Mouse (Mus musculus): ENCODE data around the gene Capg. TPM values are rescaled to one million over a fixed set of nuclear protein-coding genes. Genes with fewer than 3 reads are reported as not detected.

The Capg gene
- 25.1 and 25.4 TPM in 2 replicates for polyA plus RNA-seq (2015; fragmentation: Nextera tagmentation; extraction: Ambion mirVana)

GRCm38 (mm10) chr6:72544283-72544987, at the start of gene Capg:
Gene Capg, plus strand, starts transcription at chr6:72544391.
- H3K27me3 ChIP-seq (replicated peaks): no peaks in the 10 kb centered on the region
- peak within 1 kb of the TSS; percentile 55 for H3K4me3 ChIP-seq
- peak within 1 kb of the TSS; percentile 82 for H3K9ac ChIP-seq
- H3K4me1 ChIP-seq: peaks cover 12% of the 10 kb centered on the region
- no peak for ATAC-seq (ENCODE audit: extremely low read depth, insufficient number of reproducible peaks, low FRiP score, low TSS enrichment)
- H3K27ac ChIP-seq (replicated peaks): peak within 1 kb of the TSS; percentile 42; the same call in 1 of the 2 replicates
- WGBS: 5% methylated on average over 23 of the region's 23 CpGs
- H3K4me2 ChIP-seq: peak within 1 kb of the TSS; percentile 77
- no peaks in the 10 kb centered on the region for H3K9me3 ChIP-seq
- peaks cover 7% of the 10 kb centered on the region; the same call in 1 of the 2 replicates for H3K36me3 ChIP-seq

DNA sequence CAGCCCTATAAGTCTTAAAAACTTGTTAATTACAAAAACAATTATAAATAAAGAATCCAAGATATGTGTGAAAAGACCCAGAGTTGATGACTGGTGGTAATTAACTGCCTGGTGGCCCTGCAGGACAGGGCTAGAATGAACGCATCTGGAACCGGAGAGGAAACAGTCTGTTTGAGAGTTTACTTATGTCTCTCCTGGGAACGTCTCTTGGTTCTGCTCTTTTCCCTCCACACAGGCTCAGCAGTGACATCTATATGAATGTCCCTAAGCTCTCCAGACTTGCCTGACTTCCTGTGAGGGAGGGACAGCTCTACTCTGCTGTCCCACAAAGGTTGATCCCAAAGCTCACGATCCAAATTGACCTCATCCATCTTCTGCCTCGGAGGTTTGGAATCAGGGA, 45.2 kb upstream of the Capg start:
- Histone ChIP-seq H3K27ac (replicated peaks) (no peak overlapping the region), H3K9ac (no peak overlapping the region), H3K27me3 (replicated peaks) (no peaks in the 10 kb centered on the region), H3K36me3 (no peaks in the 10 kb centered on the region), H3K4me3 (no peak overlapping the region), H3K4me1 (peaks cover 10% of the 10 kb centered on the region), H3K9me3 (no peaks in the 10 kb centered on the region), H3K4me2 (no peak overlapping the region)
- 55% methylated on average over 5 of the region's 5 CpGs for WGBS
- ATAC-seq (ENCODE audit: extremely low read depth, insufficient number of reproducible peaks, low FRiP score, low TSS enrichment): no peak

DNA sequence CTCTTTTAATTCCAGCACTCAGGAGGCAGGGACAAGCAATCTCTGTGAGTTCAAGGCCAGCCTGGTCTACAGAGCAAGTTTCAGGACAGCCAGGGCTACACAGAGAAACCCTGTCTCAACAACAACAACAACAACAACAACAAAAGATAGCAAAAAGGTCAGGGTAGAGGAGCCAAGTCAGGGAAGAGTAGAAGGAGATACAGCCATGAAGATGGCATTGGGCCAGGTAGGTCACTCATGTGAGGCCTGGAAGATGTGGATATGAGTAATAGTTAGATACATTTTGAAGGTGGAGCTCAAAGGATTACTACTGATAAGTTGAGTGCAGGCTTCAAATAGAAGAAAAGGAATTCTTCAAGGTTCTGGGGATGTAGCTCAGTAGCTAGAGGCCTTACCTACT, 40.9 kb upstream of the Capg start:
- Histone ChIP-seq H3K9ac (no peak overlapping the region), H3K36me3 (no peaks in the 10 kb centered on the region), H3K4me3 (no peak overlapping the region), H3K27ac (replicated peaks) (no peak overlapping the region), H3K4me2 (no peak overlapping the region), H3K4me1 (peaks cover 17% of the 10 kb centered on the region), H3K9me3 (no peaks in the 10 kb centered on the region), H3K27me3 (replicated peaks) (no peaks in the 10 kb centered on the region)
- no peak for ATAC-seq (ENCODE audit: extremely low read depth, insufficient number of reproducible peaks, low FRiP score, low TSS enrichment)

GRCm38 (mm10) chr6:72503939-72504338, 40.3 kb upstream of the Capg start:
- 67% methylated on average over 2 of the region's 2 CpGs for WGBS
- peaks cover 17% of the 10 kb centered on the region for H3K4me1 ChIP-seq
- no peaks in the 10 kb centered on the region for H3K27me3 ChIP-seq (replicated peaks)
- no peak overlapping the region for H3K4me2 ChIP-seq
- H3K36me3 ChIP-seq: no peaks in the 10 kb centered on the region
- no peak for ATAC-seq (ENCODE audit: extremely low read depth, insufficient number of reproducible peaks, low FRiP score, low TSS enrichment)
- no peak overlapping the region for H3K4me3 ChIP-seq
- H3K9me3 ChIP-seq: no peaks in the 10 kb centered on the region
- no peak overlapping the region for H3K27ac ChIP-seq (replicated peaks)
- H3K9ac ChIP-seq: no peak overlapping the region

DNA sequence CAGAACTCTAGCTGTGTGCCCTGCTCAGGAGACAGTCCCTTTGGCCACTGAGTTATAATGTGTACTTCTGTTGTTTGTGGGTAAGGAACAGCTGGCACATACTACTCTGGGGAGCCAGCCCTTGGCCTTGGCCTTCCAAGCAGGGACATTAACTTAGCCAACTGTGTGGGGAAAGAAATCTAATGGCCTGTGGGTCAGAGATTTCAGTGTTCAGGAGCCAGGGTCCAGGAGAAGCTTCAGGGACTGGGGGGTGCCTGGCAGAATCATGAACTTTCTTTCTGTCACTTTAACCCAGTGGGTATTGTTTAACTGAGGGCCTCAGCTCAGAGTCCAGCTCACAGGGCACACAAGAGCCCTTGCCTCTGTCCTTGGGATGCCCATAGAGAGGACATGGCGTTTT, 38.1 kb upstream of the Capg start:
- Histone ChIP-seq H3K9ac (no peak overlapping the region), H3K4me3 (no peak overlapping the region), H3K4me2 (no peak overlapping the region), H3K4me1 (peaks cover 29% of the 10 kb centered on the region), H3K27ac (replicated peaks) (no peak overlapping the region), H3K36me3 (no peaks in the 10 kb centered on the region), H3K27me3 (replicated peaks) (no peaks in the 10 kb centered on the region), H3K9me3 (no peaks in the 10 kb centered on the region)
- 68% methylated on average over 1 of the region's 1 CpGs for WGBS
- no peak for ATAC-seq (ENCODE audit: extremely low read depth, insufficient number of reproducible peaks, low FRiP score, low TSS enrichment)

- H3K36me3 ChIP-seq: no peaks in the 10 kb centered on the region
- 69% methylated on average over 4 of the region's 4 CpGs for WGBS
- no peak for ATAC-seq (ENCODE audit: extremely low read depth, insufficient number of reproducible peaks, low FRiP score, low TSS enrichment)
- no peaks in the 10 kb centered on the region for H3K9me3 ChIP-seq
- H3K27ac ChIP-seq (replicated peaks): no peak overlapping the region
- no peak overlapping the region for H3K4me2 ChIP-seq
- no peaks in the 10 kb centered on the region for H3K27me3 ChIP-seq (replicated peaks)
- peaks cover 52% of the 10 kb centered on the region for H3K4me1 ChIP-seq
- H3K9ac ChIP-seq: no peak overlapping the region
- H3K4me3 ChIP-seq: no peak overlapping the region
Observed at GRCm38 (mm10) chr6:72508596-72508995, 35.6 kb upstream of the Capg start.

DNA sequence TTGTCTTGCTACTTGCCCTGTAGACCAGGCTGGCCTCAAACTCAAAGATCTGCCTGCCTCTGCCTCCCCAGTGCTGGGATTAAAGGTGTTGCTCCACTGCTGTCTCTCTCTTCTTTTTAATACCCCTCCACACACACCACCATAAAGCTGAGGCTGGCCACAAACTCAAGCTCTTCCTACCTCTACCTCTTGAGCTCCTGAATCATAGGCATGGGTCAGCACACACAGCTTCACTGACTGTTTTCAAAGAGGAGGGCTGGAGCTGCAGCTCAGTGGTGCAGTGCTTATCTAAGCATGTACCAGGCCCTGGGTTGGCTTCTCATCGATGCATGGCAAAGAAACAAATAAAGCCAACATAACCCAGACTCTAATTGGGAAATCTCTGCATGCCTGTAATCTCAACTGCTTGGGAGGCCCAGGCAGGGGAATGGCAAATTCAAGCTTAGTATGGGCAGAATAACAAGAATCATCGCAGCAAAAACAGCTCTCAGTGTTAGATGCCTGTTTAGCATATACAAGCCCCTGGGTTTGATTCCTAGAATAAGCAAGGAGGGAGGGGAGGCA, 34.2 kb upstream of the Capg start:
- no peak for ATAC-seq (ENCODE audit: extremely low read depth, insufficient number of reproducible peaks, low FRiP score, low TSS enrichment)
- Histone ChIP-seq H3K9ac (no peak overlapping the region), H3K27ac (replicated peaks) (peak overlapping the region; percentile 68), H3K4me2 (no peak overlapping the region), H3K4me3 (no peak overlapping the region), H3K9me3 (no peaks in the 10 kb centered on the region), H3K36me3 (no peaks in the 10 kb centered on the region), H3K27me3 (replicated peaks) (no peaks in the 10 kb centered on the region), H3K4me1 (peaks cover 43% of the 10 kb centered on the region)
- 53% methylated on average over 2 of the region's 2 CpGs for WGBS

DNA sequence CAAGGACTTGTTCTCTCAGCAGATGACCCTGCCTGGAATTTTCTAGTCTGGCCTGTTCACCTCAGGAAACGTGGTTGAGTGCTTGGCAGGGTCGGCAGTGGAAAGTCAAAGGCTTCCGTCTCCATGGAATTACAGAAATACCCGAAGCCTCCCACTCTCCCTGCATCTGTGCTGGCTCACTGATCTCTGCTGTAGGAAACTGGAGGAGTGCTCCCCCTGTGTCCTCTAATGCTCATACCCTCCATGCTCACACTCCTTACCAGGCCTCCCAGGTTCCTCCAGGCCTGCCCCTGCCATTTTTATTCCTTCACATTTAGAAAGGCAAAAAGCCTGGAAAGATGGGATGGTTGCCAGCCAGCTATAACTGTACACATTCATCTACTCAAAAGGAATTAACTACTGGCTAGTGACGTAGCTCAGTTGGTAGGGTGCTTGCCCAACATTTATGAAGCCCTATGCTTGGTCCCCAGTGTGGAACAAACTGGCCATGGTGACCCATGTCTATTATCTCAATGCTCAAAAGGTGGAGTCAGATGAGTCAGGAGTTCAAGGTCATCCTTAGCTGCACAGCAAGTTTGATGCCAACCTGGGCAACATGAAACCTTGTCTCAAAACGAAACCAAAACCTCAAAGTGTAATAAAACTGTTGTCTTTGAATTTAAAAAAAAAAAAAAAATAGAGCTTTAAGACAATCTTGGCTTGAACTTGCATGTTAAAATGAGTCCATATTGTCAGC, 33.3 kb upstream of the Capg start:
- peak overlapping the region; percentile 68 for H3K27ac ChIP-seq (replicated peaks)
- H3K36me3 ChIP-seq: no peaks in the 10 kb centered on the region
- H3K4me1 ChIP-seq: peaks cover 43% of the 10 kb centered on the region
- ATAC-seq (ENCODE audit: extremely low read depth, insufficient number of reproducible peaks, low FRiP score, low TSS enrichment): no peak
- H3K4me2 ChIP-seq: no peak overlapping the region
- H3K9ac ChIP-seq: no peak overlapping the region
- no peak overlapping the region for H3K4me3 ChIP-seq
- no peaks in the 10 kb centered on the region for H3K9me3 ChIP-seq
- 46% methylated on average over 6 of the region's 6 CpGs for WGBS
- no peaks in the 10 kb centered on the region for H3K27me3 ChIP-seq (replicated peaks)

DNA sequence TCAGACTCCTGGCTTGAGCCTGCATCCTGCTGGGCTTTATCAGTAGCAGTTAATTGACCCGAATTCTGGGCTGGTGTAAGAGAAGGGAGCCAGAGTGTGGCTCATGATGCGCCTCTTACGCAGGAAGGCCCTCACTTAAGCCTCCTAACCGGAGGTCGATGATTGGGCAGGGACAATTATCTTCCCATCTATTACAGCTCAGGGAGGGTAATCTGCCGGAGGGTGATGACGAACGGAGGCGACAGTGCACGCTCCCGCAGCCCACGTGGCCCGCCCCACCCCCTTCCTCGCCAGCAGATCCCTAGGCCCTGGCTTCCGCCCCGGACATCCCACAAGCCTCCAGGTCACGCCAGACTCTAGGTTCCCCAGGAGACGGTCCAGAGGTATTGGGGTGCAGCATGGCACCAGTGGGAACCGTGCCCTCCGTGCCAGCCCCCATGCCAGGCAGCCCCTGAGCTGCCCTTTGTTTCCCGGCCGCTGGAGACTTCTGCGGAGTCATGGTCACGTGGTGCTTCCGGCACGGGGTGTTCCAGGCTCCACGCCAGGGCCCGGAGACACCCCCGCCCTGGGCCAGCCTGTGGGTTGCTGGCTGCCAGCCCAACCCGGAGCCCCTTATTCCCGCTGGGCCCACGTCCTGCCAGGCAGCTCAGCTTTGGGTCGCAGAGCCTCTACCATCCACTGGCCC, 31.7 kb upstream of the Capg start:
- Histone ChIP-seq H3K9me3 (no peaks in the 10 kb centered on the region), H3K36me3 (no peaks in the 10 kb centered on the region), H3K4me2 (peak overlapping the region; percentile 70), H3K4me3 (peak overlapping the region; percentile 49), H3K27ac (replicated peaks) (peak overlapping the region; percentile 87), H3K4me1 (peaks cover 43% of the 10 kb centered on the region), H3K27me3 (replicated peaks) (no peaks in the 10 kb centered on the region), H3K9ac (peak overlapping the region; percentile 79)
- peak; percentile 86 for ATAC-seq (ENCODE audit: extremely low read depth, insufficient number of reproducible peaks, low FRiP score, low TSS enrichment)
- WGBS: 3% methylated on average over 33 of the region's 33 CpGs

DNA sequence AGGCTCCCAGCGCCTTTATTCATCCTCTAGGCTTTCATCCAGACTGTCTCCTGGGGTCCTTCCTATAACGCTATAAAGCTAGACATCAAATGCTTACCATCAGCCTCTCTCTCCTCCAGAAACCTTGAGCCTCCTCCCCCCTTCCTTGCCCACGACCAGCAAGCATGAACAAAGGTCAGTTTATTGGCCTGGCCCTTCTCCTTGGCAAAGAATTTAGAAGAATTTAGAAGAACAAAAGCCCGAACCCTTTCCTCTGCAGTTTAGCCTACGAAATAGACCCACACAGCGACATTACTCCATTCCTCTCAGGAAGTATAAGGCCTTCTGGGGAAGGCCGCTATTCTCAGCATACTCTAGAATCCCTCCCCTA, 31.1 kb upstream of the Capg start:
- H3K4me1 ChIP-seq: peaks cover 43% of the 10 kb centered on the region
- H3K27ac ChIP-seq (replicated peaks): peak overlapping the region; percentile 87
- peak overlapping the region; percentile 49 for H3K4me3 ChIP-seq
- H3K9me3 ChIP-seq: no peaks in the 10 kb centered on the region
- peak overlapping the region; percentile 70 for H3K4me2 ChIP-seq
- 48% methylated on average over 7 of the region's 7 CpGs for WGBS
- H3K27me3 ChIP-seq (replicated peaks): no peaks in the 10 kb centered on the region
- H3K36me3 ChIP-seq: no peaks in the 10 kb centered on the region
- H3K9ac ChIP-seq: peak overlapping the region; percentile 79
- ATAC-seq (ENCODE audit: extremely low read depth, insufficient number of reproducible peaks, low FRiP score, low TSS enrichment): no peak

GRCm38 (mm10) chr6:72515644-72516043, 28.5 kb upstream of the Capg start:
- Histone ChIP-seq H3K9ac (no peak overlapping the region), H3K27ac (replicated peaks) (no peak overlapping the region), H3K27me3 (replicated peaks) (no peaks in the 10 kb centered on the region), H3K4me1 (peaks cover 45% of the 10 kb centered on the region), H3K4me3 (no peak overlapping the region), H3K9me3 (no peaks in the 10 kb centered on the region), H3K36me3 (no peaks in the 10 kb centered on the region), H3K4me2 (no peak overlapping the region)
- whole genome bisulfite sequencing: 83% methylated on average over 6 of the region's 6 CpGs
- ATAC-seq (ENCODE audit: extremely low read depth, insufficient number of reproducible peaks, low FRiP score, low TSS enrichment): no peak

Data from heart, embryonic 13.5 days (tissue).